Mouse (Mus musculus) C2C12 (cell line): Measurements from ENCODE around the gene Lrmda.

ENCODE experiments used
- CTCF ChIP-seq: IDR thresholded peaks from one replicate; pipeline ENCODE4 v1.5.1; 2011; ENCODE audit not compliant: control insufficient read depth, insufficient read depth, insufficient read length
- MAX ChIP-seq: IDR thresholded peaks from one replicate; pipeline ENCODE4 v1.6.1; 2011; ENCODE audit warnings: mild to moderate bottlenecking, control low read depth

- TF ChIP-seq MAX (no peak), CTCF (peak; percentile 69)
These were observed 33.4 kb upstream of the Lrmda start for GRCm38 (mm10) chr14:21985981-21986732.
